Mouse (Mus musculus): ENCODE results near the gene Arhgap44. TPM values are rescaled to one million over a fixed set of nuclear protein-coding genes. Genes with fewer than 3 reads are reported as not detected.

Gene Arhgap44
- total RNA-seq (2014; fragmentation: Nextera tagmentation) (not detected in 2 replicates), total RNA-seq (2017) (0.11 TPM in 1 of 2 replicates, not detected in the other), polyA plus RNA-seq (2012) (not detected in 2 replicates)

- Histone ChIP-seq H3K4me3 (ENCODE audit: low read depth, low read length) (no peak within 1 kb of the TSS), H3K4me1 (ENCODE audit: insufficient read depth, low read depth, low read length) (no peaks in the 10 kb centered on the region), H3K27me3 (ENCODE audit: insufficient read depth, low read length) (no peaks in the 10 kb centered on the region), H3K9me3 (replicated peaks) (peaks cover 4% of the 10 kb centered on the region; the same call in 1 of the 2 replicates), H3K36me3 (replicated peaks) (no peaks in the 10 kb centered on the region)
- no peak for ATAC-seq (ENCODE audit: extremely low read depth, insufficient number of reproducible peaks, low FRiP score, poor library complexity, severe bottlenecking)
- TF ChIP-seq POLR2AphosphoS5 (IDR thresholded peaks at IDR 0.05; ENCODE audit: insufficient replicate concordance, low read depth, low read length) (no peak), GATA1 (IDR thresholded peaks at IDR 0.05; ENCODE audit: borderline replicate concordance, low read length) (no peak), GATA2 (IDR thresholded peaks at IDR 0.05; ENCODE audit: borderline replicate concordance, low read depth, low read length) (no peak), CTCF (IDR thresholded peaks at IDR 0.05; ENCODE audit: low read depth, low read length) (no peak), TAL1 (conservative IDR thresholded peaks at IDR 0.05; ENCODE audit: low read depth, low read length) (no peak)
- no peak for DNase-seq (ENCODE audit: low spot score)
These were observed at the start of gene Arhgap44 for GRCm38 (mm10) chr11:65162767-65163120. Gene Arhgap44 (minus strand): TSS chr11:65162961.

GRCm38 (mm10) chr11:65211701-65212100 lies 48.9 kb upstream of the Arhgap44 start:
- ATAC-seq (ENCODE audit: extremely low read depth, insufficient number of reproducible peaks, low FRiP score, poor library complexity, severe bottlenecking) (no peak), DNase-seq (ENCODE audit: low spot score) (no peak)
- H3K4me1 ChIP-seq (ENCODE audit: insufficient read depth, low read depth, low read length), result no peaks in the 10 kb centered on the region
- no peak overlapping the region for H3K4me3 ChIP-seq (ENCODE audit: low read depth, low read length)
- no peaks in the 10 kb centered on the region for H3K36me3 ChIP-seq (replicated peaks)
- H3K27me3 ChIP-seq (ENCODE audit: insufficient read depth, low read length), result no peaks in the 10 kb centered on the region
- no peaks in the 10 kb centered on the region for H3K9me3 ChIP-seq (replicated peaks)
- TF ChIP-seq GATA1 (IDR thresholded peaks at IDR 0.05; ENCODE audit: borderline replicate concordance, low read length) (no peak), TAL1 (conservative IDR thresholded peaks at IDR 0.05; ENCODE audit: low read depth, low read length) (no peak), GATA2 (IDR thresholded peaks at IDR 0.05; ENCODE audit: borderline replicate concordance, low read depth, low read length) (no peak), POLR2AphosphoS5 (IDR thresholded peaks at IDR 0.05; ENCODE audit: insufficient replicate concordance, low read depth, low read length) (no peak), CTCF (IDR thresholded peaks at IDR 0.05; ENCODE audit: low read depth, low read length) (no peak)

GRCm38 (mm10) chr11:65209441-65209840 lies 46.7 kb upstream of the Arhgap44 start:
- H3K36me3 ChIP-seq (replicated peaks), result no peaks in the 10 kb centered on the region
- no peaks in the 10 kb centered on the region for H3K9me3 ChIP-seq (replicated peaks)
- TF ChIP-seq TAL1 (conservative IDR thresholded peaks at IDR 0.05; ENCODE audit: low read depth, low read length), result no peak
- TF ChIP-seq POLR2AphosphoS5 (IDR thresholded peaks at IDR 0.05; ENCODE audit: insufficient replicate concordance, low read depth, low read length), result no peak
- TF ChIP-seq GATA1 (IDR thresholded peaks at IDR 0.05; ENCODE audit: borderline replicate concordance, low read length), result no peak
- no peak for TF ChIP-seq GATA2 (IDR thresholded peaks at IDR 0.05; ENCODE audit: borderline replicate concordance, low read depth, low read length)
- no peak for TF ChIP-seq CTCF (IDR thresholded peaks at IDR 0.05; ENCODE audit: low read depth, low read length)
- ATAC-seq (ENCODE audit: extremely low read depth, insufficient number of reproducible peaks, low FRiP score, poor library complexity, severe bottlenecking) (no peak), DNase-seq (ENCODE audit: low spot score) (no peak)
- H3K27me3 ChIP-seq (ENCODE audit: insufficient read depth, low read length), result no peaks in the 10 kb centered on the region
- H3K4me3 ChIP-seq (ENCODE audit: low read depth, low read length), result no peak overlapping the region
- H3K4me1 ChIP-seq (ENCODE audit: insufficient read depth, low read depth, low read length), result no peaks in the 10 kb centered on the region

GRCm38 (mm10) chr11:65205306-65205705 lies 42.5 kb upstream of the Arhgap44 start:
- DNase-seq (ENCODE audit: low spot score), result no peak
- Histone ChIP-seq H3K36me3 (replicated peaks) (no peaks in the 10 kb centered on the region), H3K4me3 (ENCODE audit: low read depth, low read length) (no peak overlapping the region), H3K9me3 (replicated peaks) (no peaks in the 10 kb centered on the region), H3K27me3 (ENCODE audit: insufficient read depth, low read length) (no peaks in the 10 kb centered on the region), H3K4me1 (ENCODE audit: insufficient read depth, low read depth, low read length) (no peaks in the 10 kb centered on the region)
- ATAC-seq (ENCODE audit: extremely low read depth, insufficient number of reproducible peaks, low FRiP score, poor library complexity, severe bottlenecking), result no peak
- no peak for TF ChIP-seq GATA2 (IDR thresholded peaks at IDR 0.05; ENCODE audit: borderline replicate concordance, low read depth, low read length)
- TF ChIP-seq CTCF (IDR thresholded peaks at IDR 0.05; ENCODE audit: low read depth, low read length), result no peak
- no peak for TF ChIP-seq POLR2AphosphoS5 (IDR thresholded peaks at IDR 0.05; ENCODE audit: insufficient replicate concordance, low read depth, low read length)
- no peak for TF ChIP-seq GATA1 (IDR thresholded peaks at IDR 0.05; ENCODE audit: borderline replicate concordance, low read length)
- TF ChIP-seq TAL1 (conservative IDR thresholded peaks at IDR 0.05; ENCODE audit: low read depth, low read length), result no peak

GRCm38 (mm10) chr11:65204651-65205050 lies 41.9 kb upstream of the Arhgap44 start:
- ATAC-seq (ENCODE audit: extremely low read depth, insufficient number of reproducible peaks, low FRiP score, poor library complexity, severe bottlenecking), result no peak
- TF ChIP-seq POLR2AphosphoS5 (IDR thresholded peaks at IDR 0.05; ENCODE audit: insufficient replicate concordance, low read depth, low read length) (no peak), GATA2 (IDR thresholded peaks at IDR 0.05; ENCODE audit: borderline replicate concordance, low read depth, low read length) (no peak), CTCF (IDR thresholded peaks at IDR 0.05; ENCODE audit: low read depth, low read length) (no peak), TAL1 (conservative IDR thresholded peaks at IDR 0.05; ENCODE audit: low read depth, low read length) (no peak), GATA1 (IDR thresholded peaks at IDR 0.05; ENCODE audit: borderline replicate concordance, low read length) (no peak)
- DNase-seq (ENCODE audit: low spot score), result no peak
- Histone ChIP-seq H3K27me3 (ENCODE audit: insufficient read depth, low read length) (no peaks in the 10 kb centered on the region), H3K4me3 (ENCODE audit: low read depth, low read length) (no peak overlapping the region), H3K9me3 (replicated peaks) (no peaks in the 10 kb centered on the region), H3K4me1 (ENCODE audit: insufficient read depth, low read depth, low read length) (no peaks in the 10 kb centered on the region), H3K36me3 (replicated peaks) (no peaks in the 10 kb centered on the region)

GRCm38 (mm10) chr11:65203020-65203419 lies 40.3 kb upstream of the Arhgap44 start:
- DNase-seq (ENCODE audit: low spot score) (no peak), ATAC-seq (ENCODE audit: extremely low read depth, insufficient number of reproducible peaks, low FRiP score, poor library complexity, severe bottlenecking) (no peak)
- no peaks in the 10 kb centered on the region for H3K27me3 ChIP-seq (ENCODE audit: insufficient read depth, low read length)
- no peaks in the 10 kb centered on the region for H3K4me1 ChIP-seq (ENCODE audit: insufficient read depth, low read depth, low read length)
- H3K9me3 ChIP-seq (replicated peaks), result no peaks in the 10 kb centered on the region
- H3K36me3 ChIP-seq (replicated peaks), result no peaks in the 10 kb centered on the region
- no peak overlapping the region for H3K4me3 ChIP-seq (ENCODE audit: low read depth, low read length)
- no peak for TF ChIP-seq GATA2 (IDR thresholded peaks at IDR 0.05; ENCODE audit: borderline replicate concordance, low read depth, low read length)
- TF ChIP-seq GATA1 (IDR thresholded peaks at IDR 0.05; ENCODE audit: borderline replicate concordance, low read length), result no peak
- no peak for TF ChIP-seq TAL1 (conservative IDR thresholded peaks at IDR 0.05; ENCODE audit: low read depth, low read length)
- TF ChIP-seq POLR2AphosphoS5 (IDR thresholded peaks at IDR 0.05; ENCODE audit: insufficient replicate concordance, low read depth, low read length), result no peak
- no peak for TF ChIP-seq CTCF (IDR thresholded peaks at IDR 0.05; ENCODE audit: low read depth, low read length)

All from G1E (cell line).